ENCODE assay signal across 10 mouse cellular contexts in genomic region chr7:109852752-109853212, GRCm38 (mm10). TPM values are rescaled to one million over a fixed set of nuclear protein-coding genes. Genes with fewer than 3 reads are reported as not detected.
DNase-seq lines count a peak whose midpoint lies in the region; ATAC-seq and TF ChIP-seq lines count a peak whose summit lies in the region.
"Had no signal": no experiment of that assay in that cellular context is flagged by ENCODE, and none has a peak within 500 bp of the region (broad histone marks: within the 10 kb centered on the region; RNA-seq: fewer than 3 reads in every experiment).

No protein-coding gene starts in this region.

- TF ChIP-seq CTCF in G1E (IDR thresholded peaks at IDR 0.05; ENCODE audit: low read depth, low read length): no peak
- TF ChIP-seq CTCF in cerebellum, adult 2 months (IDR thresholded peaks at IDR 0.05; ENCODE audit: borderline replicate concordance, insufficient read depth, low read depth, low read length): no peak

- no peaks in the 10 kb centered on the region for H3K9me3 ChIP-seq in G1E (replicated peaks)
- no peaks in the 10 kb centered on the region for H3K9me3 ChIP-seq in limb, embryonic 14.5 days (ENCODE audit: control insufficient read depth, low read length)
- H3K9me3 ChIP-seq in forebrain, embryonic 15.5 days: no peaks in the 10 kb centered on the region

- 34% methylated on average over 7 of the region's 7 CpGs for WGBS in cerebellum, adult 2 months
- 45% methylated on average over 7 of the region's 7 CpGs for WGBS in limb, embryonic 14.5 days
- WGBS in forebrain, embryonic 15.5 days: 79% methylated on average over 7 of the region's 7 CpGs

- H3K27me3 ChIP-seq in G1E (ENCODE audit: insufficient read depth, low read length): no peaks in the 10 kb centered on the region
- H3K27me3 ChIP-seq in cerebellum, adult 2 months (ENCODE audit: control insufficient read depth, insufficient read depth, low read length): no peaks in the 10 kb centered on the region
- H3K27me3 ChIP-seq in limb, embryonic 14.5 days (ENCODE audit: control insufficient read depth, insufficient read depth, low read length): no peaks in the 10 kb centered on the region
- H3K27me3 ChIP-seq in forebrain, embryonic 15.5 days: no peaks in the 10 kb centered on the region

- peaks cover 17% of the 10 kb centered on the region for H3K36me3 ChIP-seq in G1E (replicated peaks)
- H3K36me3 ChIP-seq in limb, embryonic 14.5 days (ENCODE audit: control insufficient read depth, insufficient read depth, low read length): no peaks in the 10 kb centered on the region
- no peaks in the 10 kb centered on the region for H3K36me3 ChIP-seq in forebrain, embryonic 15.5 days

- H3K4me3 ChIP-seq in G1E (ENCODE audit: low read depth, low read length): peak overlapping the region; percentile 68; the same call in 1 of the 2 replicates
- no peak overlapping the region for H3K4me3 ChIP-seq in cerebellum, adult 2 months (replicated peaks; ENCODE audit: insufficient read depth, low read depth, low read length)
- no peak overlapping the region for H3K4me3 ChIP-seq in limb, embryonic 14.5 days (replicated peaks; ENCODE audit: low read length)
- no peak overlapping the region for H3K4me3 ChIP-seq in forebrain, embryonic 15.5 days

- no peak overlapping the region for H3K9ac ChIP-seq in limb, embryonic 14.5 days (ENCODE audit: low read depth, low read length, severe bottlenecking)
- no peak overlapping the region for H3K9ac ChIP-seq in forebrain, embryonic 15.5 days (replicated peaks)

- peak; percentile 93 for ATAC-seq in G1E (ENCODE audit: extremely low read depth, insufficient number of reproducible peaks, low FRiP score, poor library complexity, severe bottlenecking)
- no peak for ATAC-seq in limb, embryonic 14.5 days (ENCODE audit: low FRiP score, low read depth)
- no peak for ATAC-seq in forebrain, embryonic 15.5 days (replicated peaks)
- ATAC-seq: CD4-positive, CD25-positive, alpha-beta regulatory T cell, adult 4 months had no signal

- H3K27ac ChIP-seq in cerebellum, adult 2 months (ENCODE audit: insufficient read depth, low read length): no peak overlapping the region
- no peak overlapping the region for H3K27ac ChIP-seq in limb, embryonic 14.5 days (replicated peaks; ENCODE audit: low read depth, low read length)
- no peak overlapping the region for H3K27ac ChIP-seq in forebrain, embryonic 15.5 days (replicated peaks)

- peak; percentile 9 for DNase-seq in gastrocnemius, adult 18-20 months (ENCODE audit: low spot score)
- no peak for DNase-seq in gastrocnemius, postnatal 4 days (ENCODE audit: low spot score in 2 of 2)
- DNase-seq in G1E (ENCODE audit: low spot score): peak; percentile 78
- DNase-seq in cerebellum, adult 2 months: peak; percentile 36 to 67
- DNase-seq in limb, embryonic 14.5 days (ENCODE audit: low spot score): peak; percentile 22
- no peak for DNase-seq in layer of hippocampus, postnatal 14 days (ENCODE audit: low spot score in 2 of 2)
- no peak for DNase-seq in spleen, adult 18-20 months

- H3K4me1 ChIP-seq in G1E (ENCODE audit: insufficient read depth, low read depth, low read length): peaks cover 88% of the 10 kb centered on the region
- H3K4me1 ChIP-seq in cerebellum, adult 2 months (ENCODE audit: control insufficient read depth, insufficient read depth, low read length): peaks cover 4% of the 10 kb centered on the region; the same call in 1 of the 2 replicates
- H3K4me1 ChIP-seq in limb, embryonic 14.5 days (ENCODE audit: control insufficient read depth, insufficient read depth, low read length): peaks cover 4% of the 10 kb centered on the region; the same call in 1 of the 2 replicates
- peaks cover 25% of the 10 kb centered on the region for H3K4me1 ChIP-seq in forebrain, embryonic 15.5 days

- H3K4me2 ChIP-seq in limb, embryonic 14.5 days (replicated peaks; ENCODE audit: low read depth, low read length, severe bottlenecking): no peak overlapping the region
- no peak overlapping the region for H3K4me2 ChIP-seq in forebrain, embryonic 15.5 days (replicated peaks)

- no peak for TF ChIP-seq POLR2A in cerebellum, adult 2 months (IDR thresholded peaks at IDR 0.05; ENCODE audit: borderline replicate concordance, insufficient read depth, low read length)
- no peak for TF ChIP-seq POLR2A in limb, embryonic 14.5 days (IDR thresholded peaks at IDR 0.05; ENCODE audit: borderline replicate concordance, extremely low read depth, insufficient read depth, insufficient read length)

RNA-seq across cellular contexts. Expression of gene Scube2, which starts 12.7 kb away (rescaled TPM):
- total RNA-seq in gastrocnemius, adult 18-20 months (2021): 1 to 10 TPM; 2.1 to 3.7 TPM
- 10 to 100 TPM; 16.1 to 19.3 TPM for total RNA-seq in gastrocnemius, postnatal 4 days (2021)
- 10.3 and 11.1 TPM in 2 replicates for total RNA-seq in G1E (2014; fragmentation: Nextera tagmentation)
- 3.0 and 3.1 TPM in 2 replicates for total RNA-seq in G1E (2017)
- 0.20 TPM in 2 replicates for polyA plus RNA-seq in G1E (2012)
- polyA plus RNA-seq in cerebellum, adult 2 months (2012; rRNA removed): 0.26 and 0.33 TPM in 2 replicates
- polyA plus RNA-seq in limb, embryonic 14.5 days (2012; rRNA removed): 4.7 and 5.2 TPM in 2 replicates
- polyA plus RNA-seq in limb, embryonic 14.5 days (2014; fragmentation: Nextera tagmentation; extraction: Ambion mirVana): 9.2 and 11.7 TPM in 2 replicates
- 1 to 10 TPM; 1.6 to 2.0 TPM for total RNA-seq in layer of hippocampus, postnatal 14 days (2021)
- 0.79 and 0.92 TPM in 2 replicates for polyA plus RNA-seq in forebrain, embryonic 15.5 days (2015; fragmentation: Nextera tagmentation; extraction: Ambion mirVana)
- total RNA-seq: hematopoietic stem cell, adult 5-6 weeks had no signal
- polyA plus RNA-seq: CD4-positive, CD25-positive, alpha-beta regulatory T cell, adult 4 months had no signal

Comparison
In these comparisons a context has a peak if more than half of its experiments do, and no peak if none do; other contexts are left out.
1. DNase-seq: peak in gastrocnemius, adult 18-20 months (single experiment), G1E (single experiment), cerebellum, adult 2 months (2 of 2) and limb, embryonic 14.5 days (single experiment); none in gastrocnemius, postnatal 4 days (0 of 2), layer of hippocampus, postnatal 14 days (0 of 2) and spleen, adult 18-20 months (0 of 2).